Mouse (Mus musculus) CH12.LX (cell line): ENCODE results near the gene Mns1. TPM values are rescaled to one million over a fixed set of nuclear protein-coding genes. Genes with fewer than 3 reads are reported as not detected.

Experiments used
- DNase-seq: peaks from one replicate; pipeline ENCODE4 v3.0.0-alpha.2; 2013; ENCODE audit errors: extremely low read depth
- H3K27ac ChIP-seq: 2 replicates; pipeline ENCODE4 v1.5.1; 2012; ENCODE audit warnings: low read depth, mild to moderate bottlenecking, control low read depth, moderate library complexity; ENCODE audit not compliant: insufficient read depth
- H3K27me3 ChIP-seq: replicated peaks from 2 replicates; pipeline ENCODE3; 2012; ENCODE audit warnings: inconsistent platforms
- H3K36me3 ChIP-seq, 2 experiments: replicated peaks in 1 of 2; 2 replicates each; pipeline versions ENCODE3 to v1.6.1; 2012; ENCODE audit warnings: inconsistent platforms in 1 of 2, low read length in 1 of 2, mild to moderate bottlenecking in 1 of 2, mixed read lengths in 1 of 2, moderate library complexity in 1 of 2; ENCODE audit not compliant: control insufficient read depth in 1 of 2, insufficient read depth in 1 of 2
- H3K4me1 ChIP-seq, 2 experiments: 2 replicates each; pipeline ENCODE4 v1.6.1; 2012; ENCODE audit warnings: inconsistent platforms in 1 of 2, moderate library complexity in 1 of 2; ENCODE audit not compliant: insufficient read depth in 2 of 2, control insufficient read depth in 1 of 2
- H3K4me2 ChIP-seq: 2 replicates; pipeline ENCODE4 v1.6.1; 2012; ENCODE audit warnings: low read depth, mild to moderate bottlenecking, control low read depth; ENCODE audit not compliant: poor library complexity, insufficient read depth, severe bottlenecking
- H3K4me3 ChIP-seq, 3 experiments: fragments of 150-350 bp in 1 of 3; sonication (generic) in 1 of 3; replicated peaks in 1 of 3; 2 replicates each; pipeline versions ENCODE3 to v1.5.1; 2011 to 2012; ENCODE audit warnings: low read depth in 2 of 3, low read length in 2 of 3, mild to moderate bottlenecking in 2 of 3, moderate library complexity in 2 of 3, control low read depth in 1 of 3, improper control_type of control experiment in 1 of 3, inconsistent platforms in 1 of 3, mixed read lengths in 1 of 3; ENCODE audit not compliant: poor library complexity in 1 of 3
- H3K79me2 ChIP-seq: replicated peaks from 2 replicates; pipeline ENCODE4 v1.6.1; 2012; ENCODE audit warnings: mild to moderate bottlenecking, moderate library complexity; ENCODE audit not compliant: control insufficient read depth, poor library complexity, insufficient read depth, severe bottlenecking; ENCODE audit errors: extremely low read depth
- H3K9ac ChIP-seq: 2 replicates; pipeline ENCODE4 v1.6.1; 2012; ENCODE audit warnings: low read depth, mild to moderate bottlenecking, control low read depth, moderate library complexity; ENCODE audit not compliant: insufficient read depth
- H3K9me3 ChIP-seq: replicated peaks from 2 replicates; pipeline ENCODE3; 2012; ENCODE audit warnings: low read length, inconsistent platforms, mixed read lengths
- BHLHE40 ChIP-seq: IDR thresholded peaks from 2 replicates; pipeline ENCODE4 v1.6.1; 2011; ENCODE audit warnings: mild to moderate bottlenecking, low read depth, low read length, improper control_type of control experiment
- CHD1 ChIP-seq: IDR thresholded peaks from 2 replicates; pipeline ENCODE4 v1.6.1; 2012; ENCODE audit warnings: low read depth, low read length, improper control_type of control experiment, inconsistent platforms
- CHD2 ChIP-seq: IDR thresholded peaks from 2 replicates; pipeline ENCODE4 v1.6.1; 2011; ENCODE audit warnings: low read length, improper control_type of control experiment
- E2F4 ChIP-seq: IDR thresholded peaks from 2 replicates; pipeline ENCODE4 v1.6.1; 2011; ENCODE audit warnings: low read depth, low read length, improper control_type of control experiment; ENCODE audit not compliant: insufficient replicate concordance
- ELF1 ChIP-seq: IDR thresholded peaks from 2 replicates; pipeline ENCODE4 v1.6.1; 2014; ENCODE audit warnings: low read depth, mild to moderate bottlenecking, inconsistent platforms, low read length, improper control_type of control experiment
- ETS1 ChIP-seq: conservative IDR thresholded peaks from 2 replicates; pipeline ENCODE4 v1.6.1; 2012; ENCODE audit warnings: low read depth, mild to moderate bottlenecking, inconsistent platforms, low read length, improper control_type of control experiment, moderate library complexity
- HCFC1 ChIP-seq: IDR thresholded peaks from 2 replicates; pipeline ENCODE4 v1.6.1; 2012; ENCODE audit warnings: low read depth, mild to moderate bottlenecking, inconsistent platforms, low read length, improper control_type of control experiment
- IRF4 ChIP-seq: IDR thresholded peaks from 2 replicates; pipeline ENCODE4 v1.6.1; 2014; ENCODE audit warnings: low read depth, mild to moderate bottlenecking, inconsistent platforms, low read length, improper control_type of control experiment
- JUN ChIP-seq: IDR thresholded peaks from 2 replicates; pipeline ENCODE4 v1.6.1; 2011; ENCODE audit warnings: low read depth, mild to moderate bottlenecking, low read length, improper control_type of control experiment, moderate library complexity; ENCODE audit not compliant: insufficient read depth
- KAT2A ChIP-seq: IDR thresholded peaks from 2 replicates; pipeline ENCODE4 v1.6.1; 2012; ENCODE audit warnings: low read length, improper control_type of control experiment, inconsistent platforms; ENCODE audit not compliant: insufficient replicate concordance
- MAX ChIP-seq: IDR thresholded peaks from 2 replicates; pipeline ENCODE4 v1.6.1; 2011; ENCODE audit warnings: low read length, improper control_type of control experiment
- MAZ ChIP-seq: IDR thresholded peaks from 2 replicates; pipeline ENCODE4 v1.6.1; 2012; ENCODE audit warnings: low read depth, mild to moderate bottlenecking, inconsistent platforms, low read length, improper control_type of control experiment, moderate library complexity
- MEF2A ChIP-seq: IDR thresholded peaks from 2 replicates; pipeline ENCODE4 v1.6.1; 2014; ENCODE audit warnings: low read depth, mild to moderate bottlenecking, inconsistent platforms, low read length, improper control_type of control experiment, borderline replicate concordance
- MXI1 ChIP-seq: IDR thresholded peaks from 2 replicates; pipeline ENCODE4 v1.6.1; 2011; ENCODE audit warnings: mild to moderate bottlenecking, low read depth, low read length, improper control_type of control experiment
- NELFE ChIP-seq: IDR thresholded peaks from 2 replicates; pipeline ENCODE4 v1.6.1; 2011; ENCODE audit warnings: low read depth, low read length, improper control_type of control experiment
- PAX5 ChIP-seq: IDR thresholded peaks from 2 replicates; pipeline ENCODE4 v1.6.1; 2012; ENCODE audit warnings: low read length, inconsistent platforms, mixed read lengths
- POLR2A ChIP-seq: IDR thresholded peaks from 2 replicates; pipeline ENCODE4 v1.6.1; 2011; ENCODE audit warnings: low read depth, mild to moderate bottlenecking, improper control_type of control experiment, low read length
- RAD21 ChIP-seq: IDR thresholded peaks from 2 replicates; pipeline ENCODE4 v1.6.1; 2011; ENCODE audit warnings: low read depth, mild to moderate bottlenecking, low read length, improper control_type of control experiment, moderate library complexity
- RCOR1 ChIP-seq: conservative IDR thresholded peaks from 2 replicates; pipeline ENCODE4 v1.6.1; 2012; ENCODE audit warnings: low read depth, mild to moderate bottlenecking, inconsistent platforms, low read length, improper control_type of control experiment
- SIN3A ChIP-seq: IDR thresholded peaks from 2 replicates; pipeline ENCODE4 v1.6.1; 2012; ENCODE audit warnings: low read length, improper control_type of control experiment, inconsistent platforms
- TBP ChIP-seq: conservative IDR thresholded peaks from 2 replicates; pipeline ENCODE4 v1.6.1; 2011; ENCODE audit warnings: low read depth, low read length, improper control_type of control experiment
- TCF12 ChIP-seq: IDR thresholded peaks from 2 replicates; pipeline ENCODE4 v1.6.1; 2014; ENCODE audit warnings: low read depth, mild to moderate bottlenecking, inconsistent platforms, low read length, improper control_type of control experiment
- UBTF ChIP-seq: IDR thresholded peaks from 2 replicates; pipeline ENCODE4 v1.6.1; 2012; ENCODE audit warnings: low read depth, mild to moderate bottlenecking, inconsistent platforms, low read length, improper control_type of control experiment, moderate library complexity
- USF1 ChIP-seq: IDR thresholded peaks from 2 replicates; pipeline ENCODE4 v1.6.1; 2014; ENCODE audit warnings: low read depth, mild to moderate bottlenecking, inconsistent platforms, low read length, improper control_type of control experiment
- USF2 ChIP-seq: conservative IDR thresholded peaks from 2 replicates; pipeline ENCODE4 v1.6.1; 2011; ENCODE audit warnings: low read depth, low read length, improper control_type of control experiment
- ZKSCAN1 ChIP-seq: IDR thresholded peaks from 2 replicates; pipeline ENCODE4 v1.6.1; 2012; ENCODE audit warnings: low read depth, inconsistent platforms, low read length, improper control_type of control experiment, borderline replicate concordance
- ZMIZ1 ChIP-seq: IDR thresholded peaks from 2 replicates; pipeline ENCODE4 v1.6.1; 2012; ENCODE audit warnings: low read depth, mild to moderate bottlenecking, inconsistent platforms, low read length, improper control_type of control experiment
- ZNF384 ChIP-seq: IDR thresholded peaks from 2 replicates; pipeline ENCODE4 v1.6.1; 2012; ENCODE audit warnings: low read depth, low read length, improper control_type of control experiment, inconsistent platforms
- dilution Hi-C: fragments of 300-500 bp; cut with MboI; formaldehyde crosslinking; loops from 2 replicates; pipeline ENCODE4 v1.14.3; 2020; ENCODE audit warnings: low sequenced_read_pairs; ENCODE audit not compliant: extremely low pct_unique_long_range_greater_than_20kb, extremely low pct_ligation_motif_present
- in situ Hi-C: fragments of 300-500 bp; cut with MboI; formaldehyde crosslinking; loops from 3 replicates; pipeline ENCODE4 v1.14.3; 2019; ENCODE audit warnings: low sequenced_read_pairs, low pct_ligation_motif_present, low pct_unique_long_range_greater_than_20kb, mixed read lengths
- polyA plus RNA-seq: library from polyadenylated mRNA; unstranded; fragments of >175 nt; gene quantifications from 2 replicates; pipeline ENCODE4 v1.2.1, GENCODE M21; 2012; ENCODE audit warnings: low read depth; ENCODE audit not compliant: insufficient read length
- total RNA-seq, 2 experiments: library from RNA; depleted of rRNA; stranded (reverse); fragments of 300-350 nt in 1 of 2; fragments of >200 nt in 1 of 2; gene quantifications; 2 replicates each; pipeline ENCODE4 v1.2.3; 2012 to 2014

Mns1 gene
- total and polyA plus RNA-seq, 3 experiments, result 16.7 to 66.0 (median 19.4) TPM

DNA sequence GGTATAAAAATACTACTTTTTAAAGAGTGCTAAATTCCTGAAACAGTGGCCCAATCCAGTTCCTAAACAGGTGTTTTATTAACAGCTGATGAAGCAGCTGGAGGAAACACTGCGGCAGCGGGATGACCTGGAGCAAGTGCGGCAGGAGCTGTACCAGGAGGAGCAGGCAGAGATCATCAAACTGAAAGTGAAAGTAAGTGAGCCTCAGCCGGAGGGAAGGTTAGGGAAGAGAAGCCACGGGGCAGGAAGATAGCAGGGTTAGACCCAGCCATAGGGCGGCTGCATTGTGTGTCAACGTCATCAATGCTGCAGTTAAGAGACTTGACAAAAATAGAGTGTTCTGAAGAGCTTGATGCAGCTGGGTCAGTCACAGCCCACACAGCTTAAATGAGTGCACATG lies 11.6 kb downstream of the Mns1 start:
- no peaks in the 10 kb centered on the region for H3K27me3 ChIP-seq
- in situ Hi-C loops, result no loop called here
- TF ChIP-seq MEF2A, result peak; percentile 47; the same call in 1 of the 2 replicates
- 0 out of 2 replicates have a peak, but pooled peaks have one; percentile 45 for TF ChIP-seq SIN3A
- 0 out of 2 replicates have a peak, but pooled peaks have one; percentile 41 for TF ChIP-seq MAX
- no peak for TF ChIP-seq PAX5
- no peak for TF ChIP-seq ZNF384
- no peak for TF ChIP-seq JUN
- no peak for TF ChIP-seq RAD21
- no peak for TF ChIP-seq HCFC1
- TF ChIP-seq IRF4, result peak; percentile 62; the same call in 1 of the 2 replicates
- TF ChIP-seq USF1, result no peak
- TF ChIP-seq TCF12, result no peak
- no peak for TF ChIP-seq POLR2A
- no peak for TF ChIP-seq UBTF
- peak; percentile 41; the same call in 1 of the 2 replicates for TF ChIP-seq MXI1
- no peak for TF ChIP-seq MAZ
- no peak for TF ChIP-seq BHLHE40
- TF ChIP-seq TBP, result 0 out of 2 replicates have a peak, but pooled peaks have one; percentile 22
- TF ChIP-seq ZMIZ1, result no peak
- no peak for TF ChIP-seq CHD2
- TF ChIP-seq NELFE, result no peak
- no peak for TF ChIP-seq KAT2A
- no peak; the same call in 1 of the 2 replicates for TF ChIP-seq ELF1
- TF ChIP-seq CHD1, result 0 out of 2 replicates have a peak, but pooled peaks have one; percentile 52
- no peak for TF ChIP-seq E2F4
- no peak for TF ChIP-seq ZKSCAN1
- peak; percentile 71 for TF ChIP-seq ETS1
- TF ChIP-seq RCOR1, result no peak
- TF ChIP-seq USF2, result no peak
- TF ChIP-seq, all 38 proteins: peak for 8
- peak overlapping the region; percentile 45 for H3K27ac ChIP-seq
- DNase-seq, result peak; percentile 81
- H3K36me3 ChIP-seq, result peaks cover 38 to 74% of the 10 kb centered on the region in 2 experiments
- H3K4me3 ChIP-seq, result peak overlapping the region; percentile 34 to 43 (median 36)
- dilution Hi-C loops, result no loop called here
- H3K4me1 ChIP-seq, result peaks cover 7 to 48% of the 10 kb centered on the region in 2 experiments
- H3K4me2 ChIP-seq, result peak overlapping the region; percentile 64
- no peaks in the 10 kb centered on the region for H3K9me3 ChIP-seq
- H3K79me2 ChIP-seq, result no peaks in the 10 kb centered on the region
- H3K9ac ChIP-seq, result peak overlapping the region; percentile 51
